In the genomic region with DNA sequence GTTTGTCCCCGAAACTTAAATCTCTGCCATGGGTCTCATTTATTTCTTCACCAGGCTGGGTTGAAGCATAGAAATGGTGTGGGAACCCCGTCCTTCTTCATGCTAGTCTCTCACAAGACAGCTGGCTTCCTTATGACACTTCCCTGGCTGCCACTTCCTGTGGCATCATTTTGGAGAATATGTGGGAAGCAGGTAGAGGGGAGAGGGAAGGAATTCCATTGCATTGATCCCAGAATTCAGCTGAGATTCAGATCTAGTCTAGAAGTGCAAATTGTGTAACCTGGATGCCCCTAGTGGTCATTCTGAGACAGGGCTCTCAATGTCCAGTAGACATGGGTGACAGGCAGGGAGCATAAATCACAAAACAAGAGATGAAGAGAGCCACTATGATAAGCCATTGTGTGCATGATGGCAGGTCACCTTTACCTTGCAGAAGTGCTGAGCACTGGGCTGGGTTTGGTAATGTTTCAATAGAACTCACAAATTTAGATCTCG, we compare ENCODE assay signal across 15 mouse cellular contexts.
DNase-seq lines count a peak whose midpoint lies in the region; ATAC-seq and TF ChIP-seq lines count a peak whose summit lies in the region.
"Had no signal": no experiment of that assay in that cellular context is flagged by ENCODE, and none has a peak within 500 bp of the region (broad histone marks: within the 10 kb centered on the region; RNA-seq: fewer than 3 reads in every experiment).

No protein-coding gene starts in this region.

- no peak overlapping the region for H3K27ac ChIP-seq in heart, adult 2 months
- no peak overlapping the region for H3K27ac ChIP-seq in liver, postnatal 0 days (ENCODE audit: low read depth)
- H3K27ac ChIP-seq in forebrain, embryonic 11.5 days (ENCODE audit: low read depth, low read length) = no peak overlapping the region
- H3K27ac ChIP-seq: embryonic facial prominence, embryonic 15.5 days; liver, embryonic 15.5 days had no signal

- intact Hi-C loops in heart, adult 2 months (cut with DNase I) = loop anchor here (10.0 kb wide), 1 partner anchor 397 kb away; no protein-coding TSS in a partner anchor

- peaks cover 1% of the 10 kb centered on the region for H3K4me1 ChIP-seq in heart, adult 2 months (ENCODE audit: control insufficient read depth, insufficient read depth, low read length)
- no peaks in the 10 kb centered on the region for H3K4me1 ChIP-seq in liver, postnatal 0 days (ENCODE audit: insufficient read depth)
- H3K4me1 ChIP-seq in forebrain, embryonic 11.5 days (replicated peaks; ENCODE audit: control insufficient read depth, insufficient read depth, low read length) = no peaks in the 10 kb centered on the region
- H3K4me1 ChIP-seq: embryonic facial prominence, embryonic 15.5 days; liver, embryonic 15.5 days had no signal

- H3K4me3 ChIP-seq in heart, adult 2 months = no peak overlapping the region
- H3K4me3 ChIP-seq in liver, postnatal 0 days (ENCODE audit: low read depth, low read length) = no peak overlapping the region
- H3K4me3 ChIP-seq in forebrain, embryonic 11.5 days (ENCODE audit: low read depth, low read length) = no peak overlapping the region
- H3K4me3 ChIP-seq: embryonic facial prominence, embryonic 15.5 days; liver, embryonic 15.5 days had no signal

- WGBS in heart, adult 2 months = 94% methylated on average over 3 of the region's 3 CpGs
- 80% methylated on average over 3 of the region's 3 CpGs for WGBS in liver, postnatal 0 days (ENCODE audit: insufficient replicate concordance)
- WGBS in forebrain, embryonic 11.5 days = 91% methylated on average over 3 of the region's 3 CpGs

- no peak for DNase-seq in heart, adult 2 months
- DNase-seq in heart, adult 8-10 months (ENCODE audit: low spot score) = no peak
- no peak for DNase-seq in liver, postnatal 0 days
- DNase-seq in liver (no peak), ZHBTc4 (ENCODE audit: low read depth, low spot score) (peak; percentile 13)
- DNase-seq in embryo, embryonic 10.5 days (ENCODE audit: low spot score) = peak; percentile 37
- no peak for DNase-seq in thymus, postnatal 36 days
- DNase-seq in forebrain, embryonic 11.5 days (ENCODE audit: low spot score) = no peak
- DNase-seq: adrenal gland, postnatal 36 days; gastrocnemius, postnatal 10 days; heart, postnatal 36 days; right cerebral cortex, postnatal 25 days had no signal

- no peaks in the 10 kb centered on the region; the same call in 1 of the 2 replicates for H3K36me3 ChIP-seq in heart, adult 2 months (ENCODE audit: control insufficient read depth, insufficient read depth, low read length)
- H3K36me3 ChIP-seq in liver, postnatal 0 days (replicated peaks; ENCODE audit: insufficient read depth, low read length) = no peaks in the 10 kb centered on the region
- no peaks in the 10 kb centered on the region for H3K36me3 ChIP-seq in forebrain, embryonic 11.5 days (ENCODE audit: control insufficient read depth, insufficient read depth, low read length)
- H3K36me3 ChIP-seq: embryonic facial prominence, embryonic 15.5 days had no signal

- no peaks in the 10 kb centered on the region for H3K27me3 ChIP-seq in heart, adult 2 months (ENCODE audit: control insufficient read depth, insufficient read depth, low read length)
- H3K27me3 ChIP-seq in liver, postnatal 0 days (ENCODE audit: insufficient read depth, low read length) = no peaks in the 10 kb centered on the region
- no peaks in the 10 kb centered on the region for H3K27me3 ChIP-seq in forebrain, embryonic 11.5 days (ENCODE audit: control insufficient read depth, insufficient read depth, low read length)
- H3K27me3 ChIP-seq: CH12.LX; embryonic facial prominence, embryonic 15.5 days; liver, embryonic 15.5 days had no signal

- no peak for TF ChIP-seq POLR2A in heart, adult 2 months (IDR thresholded peaks at IDR 0.05; ENCODE audit: insufficient read depth, low read depth, low read length)

- no peaks in the 10 kb centered on the region for H3K9me3 ChIP-seq in liver, postnatal 0 days (ENCODE audit: low read length)
- no peaks in the 10 kb centered on the region for H3K9me3 ChIP-seq in forebrain, embryonic 11.5 days (ENCODE audit: control insufficient read depth, low read length)
- H3K9me3 ChIP-seq: embryonic facial prominence, embryonic 15.5 days; liver, embryonic 15.5 days had no signal

- ATAC-seq in liver, postnatal 0 days = no peak
- no peak; the same call in 1 of the 2 replicates for ATAC-seq in forebrain, embryonic 11.5 days (replicated peaks; ENCODE audit: low FRiP score)

- no peak for TF ChIP-seq EP300 in heart, adult 2 months (IDR thresholded peaks at IDR 0.05; ENCODE audit: insufficient read depth, low read depth, low read length)
- TF ChIP-seq EP300 in liver, postnatal 0 days (IDR thresholded peaks at IDR 0.05; ENCODE audit: low read depth) = no peak

- peak; percentile 74 for TF ChIP-seq CTCF in heart, adult 2 months (IDR thresholded peaks at IDR 0.05)
- peak; percentile 65 for TF ChIP-seq CTCF in liver, postnatal 0 days (IDR thresholded peaks at IDR 0.05; ENCODE audit: low read depth)

- H3K4me2 ChIP-seq in liver, postnatal 0 days (ENCODE audit: low read depth, low read length) = no peak overlapping the region
- no peak overlapping the region for H3K4me2 ChIP-seq in forebrain, embryonic 11.5 days (ENCODE audit: low read depth, low read length, severe bottlenecking)
- H3K4me2 ChIP-seq: embryonic facial prominence, embryonic 15.5 days; liver, embryonic 15.5 days had no signal

- no peaks in the 10 kb centered on the region for H3K79me2 ChIP-seq in heart, adult 2 months (replicated peaks; ENCODE audit: control insufficient read depth, insufficient read depth, low read length)

- H3K9ac ChIP-seq in heart, adult 2 months (ENCODE audit: low read depth, low read length) = no peak overlapping the region
- H3K9ac ChIP-seq in liver, postnatal 0 days (replicated peaks) = no peak overlapping the region
- H3K9ac ChIP-seq in forebrain, embryonic 11.5 days (ENCODE audit: low read length) = no peak overlapping the region
- H3K9ac ChIP-seq: embryonic facial prominence, embryonic 15.5 days; liver, embryonic 15.5 days had no signal

Comparison
In these comparisons a context has a peak if more than half of its experiments do, and no peak if none do; other contexts are left out.
1. DNase-seq: peak in ZHBTc4 (single experiment) and embryo, embryonic 10.5 days (single experiment); none in heart, adult 2 months (0 of 2), heart, adult 8-10 months (single experiment), liver, postnatal 0 days (single experiment), liver (single experiment), thymus, postnatal 36 days (0 of 2) and forebrain, embryonic 11.5 days (single experiment).